Mouse (Mus musculus) testis, adult 2 months (tissue): ENCODE results near the gene Rhoa.
"Not testable (repeated sequence)": the region's sequence is repeated elsewhere in the genome, so short reads cannot be mapped to it uniquely, and the experiment has no call there.

Source experiments
- CTCF ChIP-seq: fragments of 200-500 bp; IDR thresholded peaks from 2 replicates; pipeline ENCODE4 v1.5.1; 2012; ENCODE audit warnings: low read depth, mild to moderate bottlenecking, inconsistent platforms, low read length, moderate library complexity; ENCODE audit not compliant: control insufficient read depth, insufficient read depth, insufficient replicate concordance
- POLR2A ChIP-seq: fragments of 200-500 bp; IDR thresholded peaks from 2 replicates; pipeline ENCODE4 v1.6.1; 2012; ENCODE audit warnings: low read depth, mild to moderate bottlenecking, inconsistent platforms, low read length, moderate library complexity; ENCODE audit not compliant: control insufficient read depth

DNA sequence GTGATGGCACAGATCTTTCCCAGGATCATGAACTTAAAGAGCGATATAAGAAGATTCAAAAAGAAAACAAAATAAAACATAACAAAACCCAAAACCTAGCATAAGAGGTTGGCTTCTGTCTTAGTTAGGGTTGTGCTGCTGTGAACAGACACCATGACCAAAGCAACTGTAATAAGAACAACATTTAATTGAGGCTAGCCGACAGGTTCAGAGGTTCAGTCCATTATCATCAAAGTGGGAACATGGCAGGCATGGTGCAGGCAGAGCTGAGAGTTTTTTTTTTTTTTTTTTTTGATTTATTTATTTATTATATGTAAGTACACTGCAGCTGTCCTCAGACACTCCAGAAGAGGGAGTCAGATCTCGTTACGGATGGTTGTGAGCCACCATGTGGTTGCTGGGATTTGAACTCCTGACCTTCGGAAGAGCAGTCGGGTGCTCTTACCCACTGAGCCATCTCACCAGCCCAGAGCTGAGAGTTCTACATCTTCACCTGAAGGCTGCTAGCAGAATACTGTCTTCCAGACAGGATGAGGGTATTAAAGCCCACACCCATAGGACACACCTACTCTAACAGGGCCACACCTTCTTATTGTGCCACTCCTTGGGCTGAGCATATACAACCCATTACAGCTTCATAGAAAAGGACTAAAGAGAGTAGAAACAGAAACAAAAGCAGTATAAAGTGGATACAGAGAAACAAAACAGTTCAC lies 18.2 kb upstream of the Rhoa start:
- not testable (repeated sequence) for TF ChIP-seq CTCF, POLR2A
